Comparison of ENCODE assay signal across 16 mouse cellular contexts in the genomic region with DNA sequence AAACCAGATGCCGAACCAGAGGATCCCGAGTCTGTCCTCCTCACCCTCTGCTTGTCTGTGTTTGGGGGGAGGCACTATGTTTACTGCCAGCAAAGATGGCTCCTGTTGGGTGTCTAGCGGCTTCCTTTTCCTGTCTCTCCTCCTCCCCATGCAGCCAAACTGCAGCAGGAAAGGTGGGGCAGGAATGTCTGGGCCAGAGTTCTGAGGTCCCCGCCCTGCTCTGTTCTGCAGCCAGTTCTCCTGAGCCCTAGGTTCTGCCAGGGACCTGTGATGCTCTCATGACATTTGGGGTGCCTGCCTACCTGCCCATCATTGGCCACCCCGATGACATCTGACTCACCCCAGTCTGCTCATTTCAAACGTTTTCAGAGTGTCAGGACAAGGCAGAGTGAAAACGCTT. TPM values are rescaled to one million over a fixed set of nuclear protein-coding genes. Genes with fewer than 3 reads are reported as not detected.
DNase-seq lines count a peak whose midpoint lies in the region; ATAC-seq and TF ChIP-seq lines count a peak whose summit lies in the region.
"Had no signal": no experiment of that assay in that cellular context is flagged by ENCODE, and none has a peak within 500 bp of the region (broad histone marks: within the 10 kb centered on the region; RNA-seq: fewer than 3 reads in every experiment).

No protein-coding gene starts in this region.

- no peaks in the 10 kb centered on the region for H3K27me3 ChIP-seq in heart, adult 2 months (ENCODE audit: control insufficient read depth, insufficient read depth, low read length)
- peaks cover 40% of the 10 kb centered on the region for H3K27me3 ChIP-seq in heart, embryonic 11.5 days (ENCODE audit: control insufficient read depth, insufficient read depth, low read length)
- peaks cover 9% of the 10 kb centered on the region; the same call in 1 of the 2 replicates for H3K27me3 ChIP-seq in lung, embryonic 15.5 days
- peaks cover 24% of the 10 kb centered on the region for H3K27me3 ChIP-seq in forebrain, embryonic 16.5 days (replicated peaks; ENCODE audit: control insufficient read depth, insufficient read depth, low read length)
- peaks cover 14% of the 10 kb centered on the region for H3K27me3 ChIP-seq in midbrain, postnatal 0 days (ENCODE audit: insufficient read depth, low read length)

- peaks cover 16% of the 10 kb centered on the region for H3K4me1 ChIP-seq in heart, adult 2 months (ENCODE audit: control insufficient read depth, insufficient read depth, low read length)
- peaks cover 11% of the 10 kb centered on the region; the same call in 1 of the 2 replicates for H3K4me1 ChIP-seq in heart, embryonic 11.5 days (ENCODE audit: control insufficient read depth, insufficient read depth, low read length)
- H3K4me1 ChIP-seq in lung, embryonic 15.5 days = peaks cover 21% of the 10 kb centered on the region
- peaks cover 13% of the 10 kb centered on the region for H3K4me1 ChIP-seq in forebrain, embryonic 16.5 days (replicated peaks; ENCODE audit: control insufficient read depth, insufficient read depth, low read length)
- peaks cover 4% of the 10 kb centered on the region for H3K4me1 ChIP-seq in midbrain, postnatal 0 days (ENCODE audit: insufficient read depth, low read length)

- H3K36me3 ChIP-seq in heart, adult 2 months (ENCODE audit: control insufficient read depth, insufficient read depth, low read length) = no peaks in the 10 kb centered on the region
- no peaks in the 10 kb centered on the region for H3K36me3 ChIP-seq in heart, embryonic 11.5 days (ENCODE audit: control insufficient read depth, insufficient read depth, low read length)
- H3K36me3 ChIP-seq in lung, embryonic 15.5 days = no peaks in the 10 kb centered on the region
- H3K36me3 ChIP-seq in forebrain, embryonic 16.5 days (ENCODE audit: control insufficient read depth, insufficient read depth) = no peaks in the 10 kb centered on the region
- no peaks in the 10 kb centered on the region for H3K36me3 ChIP-seq in midbrain, postnatal 0 days (ENCODE audit: insufficient read depth, low read length)
- H3K36me3 ChIP-seq: embryonic facial prominence, embryonic 13.5 days; neural tube, embryonic 12.5 days had no signal

- DNase-seq in heart, adult 2 months = peak; percentile 68 to 75
- peak; percentile 27 for DNase-seq in T-cell, adult 2 months (ENCODE audit: low spot score)
- peak; percentile 53 for DNase-seq in heart, postnatal 25 days (ENCODE audit: low spot score)
- no peak for DNase-seq in midbrain, postnatal 0 days (ENCODE audit: low spot score)
- DNase-seq: cerebellum, postnatal 10 days; layer of hippocampus, postnatal 36 days; right cerebral cortex, adult 18-20 months had no signal

- H3K9ac ChIP-seq in heart, adult 2 months (ENCODE audit: low read depth, low read length) = peak overlapping the region; percentile 3; the same call in 1 of the 2 replicates
- no peak overlapping the region for H3K9ac ChIP-seq in heart, embryonic 11.5 days (ENCODE audit: low read depth, low read length)
- no peak overlapping the region for H3K9ac ChIP-seq in lung, embryonic 15.5 days
- H3K9ac ChIP-seq in forebrain, embryonic 16.5 days (replicated peaks; ENCODE audit: low read depth, low read length) = no peak overlapping the region
- H3K9ac ChIP-seq in midbrain, postnatal 0 days (replicated peaks; ENCODE audit: low read length, poor library complexity, severe bottlenecking) = no peak overlapping the region
- H3K9ac ChIP-seq: embryonic facial prominence, embryonic 13.5 days; neural tube, embryonic 12.5 days had no signal

- peak overlapping the region; percentile 90 for H3K4me3 ChIP-seq in heart, adult 2 months
- H3K4me3 ChIP-seq in heart, embryonic 11.5 days (ENCODE audit: low read depth, low read length) = no peak overlapping the region
- no peak overlapping the region for H3K4me3 ChIP-seq in lung, embryonic 15.5 days
- no peak overlapping the region for H3K4me3 ChIP-seq in forebrain, embryonic 16.5 days (replicated peaks; ENCODE audit: low read length)
- no peak overlapping the region for H3K4me3 ChIP-seq in midbrain, postnatal 0 days (ENCODE audit: low read depth, low read length)
- H3K4me3 ChIP-seq: embryonic facial prominence, embryonic 13.5 days; neural tube, embryonic 12.5 days had no signal

- peak; percentile 81 for TF ChIP-seq EP300 in heart, adult 2 months (IDR thresholded peaks at IDR 0.05; ENCODE audit: insufficient read depth, low read depth, low read length)

- no peak for ATAC-seq in heart, embryonic 11.5 days (replicated peaks; ENCODE audit: insufficient number of reproducible peaks, low FRiP score, low TSS enrichment)
- no peak for ATAC-seq in lung, embryonic 15.5 days (ENCODE audit: borderline replicate concordance, extremely low read depth, low FRiP score, low TSS enrichment)
- ATAC-seq in forebrain, embryonic 16.5 days = no peak
- no peak for ATAC-seq in midbrain, postnatal 0 days (ENCODE audit: low FRiP score)
- no peak for ATAC-seq in activated CD4-positive, CD25-positive, alpha-beta regulatory T cell, adult 4 months
- ATAC-seq: hindbrain, embryonic 16.5 days had no signal

- 55% methylated on average over 7 of the region's 7 CpGs for WGBS in heart, adult 2 months
- WGBS in heart, embryonic 11.5 days (ENCODE audit: insufficient replicate concordance) = 61% methylated on average over 7 of the region's 7 CpGs
- 58% methylated on average over 7 of the region's 7 CpGs for WGBS in lung, embryonic 15.5 days
- 82% methylated on average over 7 of the region's 7 CpGs for WGBS in forebrain, embryonic 16.5 days
- WGBS in midbrain, postnatal 0 days = 80% methylated on average over 7 of the region's 7 CpGs

- no peak for TF ChIP-seq CTCF in heart, adult 2 months (IDR thresholded peaks at IDR 0.05)
- TF ChIP-seq CTCF in midbrain, postnatal 0 days (IDR thresholded peaks at IDR 0.05) = no peak

- no peaks in the 10 kb centered on the region for H3K79me2 ChIP-seq in heart, adult 2 months (replicated peaks; ENCODE audit: control insufficient read depth, insufficient read depth, low read length)

- H3K9me3 ChIP-seq in heart, embryonic 11.5 days (replicated peaks; ENCODE audit: control insufficient read depth, low read length) = no peaks in the 10 kb centered on the region
- no peaks in the 10 kb centered on the region for H3K9me3 ChIP-seq in lung, embryonic 15.5 days
- H3K9me3 ChIP-seq in forebrain, embryonic 16.5 days (ENCODE audit: control insufficient read depth, low read length) = no peaks in the 10 kb centered on the region
- H3K9me3 ChIP-seq in midbrain, postnatal 0 days (ENCODE audit: low read length) = no peaks in the 10 kb centered on the region
- H3K9me3 ChIP-seq: embryonic facial prominence, embryonic 13.5 days; neural tube, embryonic 12.5 days had no signal

- intact Hi-C loops in heart, adult 2 months (cut with DNase I) = loop anchor here (2.0 kb wide), 2 partner anchors 39 to 109 kb away; partner anchors contain the start of gene Rtp3
- intact Hi-C loops in heart, postnatal 25 days (cut with DNase I) = loop anchor here (2.0 to 5.0 kb wide), 3 partner anchors 39 to 175 kb away; partner anchors contain the start of genes Ccrl2 and Rtp3

- H3K4me2 ChIP-seq in heart, embryonic 11.5 days = no peak overlapping the region
- H3K4me2 ChIP-seq in lung, embryonic 15.5 days = peak overlapping the region; percentile 7; the same call in 1 of the 2 replicates
- no peak overlapping the region for H3K4me2 ChIP-seq in forebrain, embryonic 16.5 days (ENCODE audit: low read length)
- no peak overlapping the region for H3K4me2 ChIP-seq in midbrain, postnatal 0 days (ENCODE audit: low read depth, low read length, poor library complexity, severe bottlenecking)
- H3K4me2 ChIP-seq: neural tube, embryonic 12.5 days had no signal

- 0 out of 2 replicates have a peak, but pooled peaks have one; percentile 51 for TF ChIP-seq POLR2A in heart, adult 2 months (IDR thresholded peaks at IDR 0.05; ENCODE audit: insufficient read depth, low read depth, low read length)

- H3K27ac ChIP-seq in heart, adult 2 months = peak overlapping the region; percentile 98
- H3K27ac ChIP-seq in heart, embryonic 11.5 days (ENCODE audit: low read depth, low read length) = no peak overlapping the region
- H3K27ac ChIP-seq in lung, embryonic 15.5 days = no peak overlapping the region
- no peak overlapping the region for H3K27ac ChIP-seq in forebrain, embryonic 16.5 days (ENCODE audit: low read length)
- H3K27ac ChIP-seq in midbrain, postnatal 0 days (ENCODE audit: low read depth, low read length) = no peak overlapping the region
- H3K27ac ChIP-seq: embryonic facial prominence, embryonic 13.5 days; neural tube, embryonic 12.5 days had no signal

RNA-seq across cellular contexts. Expression of gene Tmie, which starts 2.0 kb away (rescaled TPM):
- total RNA-seq in heart, adult 2 months (2021) = 1 to 10 TPM; 1.3 to 1.7 TPM
- 1.00 and 1.1 TPM in 2 replicates for polyA plus RNA-seq in heart, adult 2 months (2012; rRNA removed)
- 0.07 TPM in 1 of 2 replicates, not detected in the other for polyA plus RNA-seq in heart, embryonic 11.5 days (2014; fragmentation: Nextera tagmentation; extraction: Ambion mirVana)
- 1 to 10 TPM; 1.2 to 1.3 TPM for total RNA-seq in heart, postnatal 25 days (2021)
- polyA plus RNA-seq in lung, embryonic 15.5 days (2015; fragmentation: Nextera tagmentation; extraction: Ambion mirVana) = 1.1 and 1.3 TPM in 2 replicates
- polyA plus RNA-seq in forebrain, embryonic 16.5 days (2015; fragmentation: Nextera tagmentation; extraction: Ambion mirVana) = 0.86 and 1.8 TPM in 2 replicates
- total RNA-seq in midbrain, postnatal 0 days (2014; rRNA removed) = 3.7 and 7.6 TPM in 2 replicates
- polyA plus RNA-seq in midbrain, postnatal 0 days (2015; fragmentation: Nextera tagmentation; extraction: Ambion mirVana) = 6.6 and 7.6 TPM in 2 replicates
- polyA plus RNA-seq in activated CD4-positive, CD25-positive, alpha-beta regulatory T cell, adult 4 months (2017; shearing (Covaris generic)) = 1 to 10 TPM in 1 of 2 experiments, under 1 TPM in 1; 0.90 to 2.2 TPM

RNA-seq across cellular contexts. Expression of gene Als2cl, which starts 2.3 kb away (rescaled TPM):
- 10 to 100 TPM; 13.7 to 14.2 TPM for total RNA-seq in heart, adult 2 months (2021)
- polyA plus RNA-seq in heart, adult 2 months (2012; rRNA removed) = 25.7 and 25.9 TPM in 2 replicates
- 0.64 and 1.7 TPM in 2 replicates for polyA plus RNA-seq in heart, embryonic 11.5 days (2014; fragmentation: Nextera tagmentation; extraction: Ambion mirVana)
- total RNA-seq in heart, postnatal 25 days (2021) = 10 to 100 TPM in 1 of 2 experiments, 1 to 10 TPM in 1; 9.7 to 15.0 TPM
- 5.9 and 8.7 TPM in 2 replicates for polyA plus RNA-seq in lung, embryonic 15.5 days (2015; fragmentation: Nextera tagmentation; extraction: Ambion mirVana)
- 0.65 and 1.1 TPM in 2 replicates for polyA plus RNA-seq in forebrain, embryonic 16.5 days (2015; fragmentation: Nextera tagmentation; extraction: Ambion mirVana)
- 5.8 and 9.0 TPM in 2 replicates for total RNA-seq in midbrain, postnatal 0 days (2014; rRNA removed)
- 1.2 and 1.6 TPM in 2 replicates for polyA plus RNA-seq in midbrain, postnatal 0 days (2015; fragmentation: Nextera tagmentation; extraction: Ambion mirVana)
- polyA plus RNA-seq in activated CD4-positive, CD25-positive, alpha-beta regulatory T cell, adult 4 months (2017; shearing (Covaris generic)) = 10 to 100 TPM in 1 of 2 experiments, 1 to 10 TPM in 1; 9.8 to 10.3 TPM

RNA-seq across cellular contexts. Expression of gene Prss50, which starts 24.2 kb away (rescaled TPM):
- total RNA-seq in heart, adult 2 months (2021) = not detected
- polyA plus RNA-seq in heart, adult 2 months (2012; rRNA removed) = not detected in 2 replicates
- 0.23 and 1.6 TPM in 2 replicates for polyA plus RNA-seq in heart, embryonic 11.5 days (2014; fragmentation: Nextera tagmentation; extraction: Ambion mirVana)
- total RNA-seq in heart, postnatal 25 days (2021) = not detected
- 0.14 TPM in 1 of 2 replicates, not detected in the other for polyA plus RNA-seq in lung, embryonic 15.5 days (2015; fragmentation: Nextera tagmentation; extraction: Ambion mirVana)
- polyA plus RNA-seq in forebrain, embryonic 16.5 days (2015; fragmentation: Nextera tagmentation; extraction: Ambion mirVana) = 0.14 TPM in 1 of 2 replicates, not detected in the other
- 0.57 and 1.0 TPM in 2 replicates for total RNA-seq in midbrain, postnatal 0 days (2014; rRNA removed)
- polyA plus RNA-seq in midbrain, postnatal 0 days (2015; fragmentation: Nextera tagmentation; extraction: Ambion mirVana) = 1.3 and 1.5 TPM in 2 replicates
- polyA plus RNA-seq in activated CD4-positive, CD25-positive, alpha-beta regulatory T cell, adult 4 months (2017; shearing (Covaris generic)) = not detected
- total RNA-seq: liver, adult 2 months had no signal
- polyA plus RNA-seq: liver, adult 2 months had no signal

RNA-seq across cellular contexts. Expression of gene Fam240a, which starts 34.7 kb away (rescaled TPM):
- not detected for total RNA-seq in heart, adult 2 months (2021)
- not detected in 2 replicates for polyA plus RNA-seq in heart, adult 2 months (2012; rRNA removed)
- polyA plus RNA-seq in heart, embryonic 11.5 days (2014; fragmentation: Nextera tagmentation; extraction: Ambion mirVana) = not detected in 2 replicates
- not detected for total RNA-seq in heart, postnatal 25 days (2021)
- polyA plus RNA-seq in lung, embryonic 15.5 days (2015; fragmentation: Nextera tagmentation; extraction: Ambion mirVana) = not detected in 2 replicates
- not detected in 2 replicates for polyA plus RNA-seq in forebrain, embryonic 16.5 days (2015; fragmentation: Nextera tagmentation; extraction: Ambion mirVana)
- total RNA-seq in midbrain, postnatal 0 days (2014; rRNA removed) = not detected in 2 replicates
- not detected in 2 replicates for polyA plus RNA-seq in midbrain, postnatal 0 days (2015; fragmentation: Nextera tagmentation; extraction: Ambion mirVana)
- under 1 TPM in 1 of 2 experiments, not detected in 1; 0.95 TPM for polyA plus RNA-seq in activated CD4-positive, CD25-positive, alpha-beta regulatory T cell, adult 4 months (2017; shearing (Covaris generic))
- total RNA-seq: layer of hippocampus, postnatal 36 days; liver, adult 2 months had no signal
- polyA plus RNA-seq: embryonic facial prominence, embryonic 13.5 days; hindbrain, embryonic 16.5 days; liver, adult 2 months; neural tube, embryonic 12.5 days; stomach, embryonic 16.5 days had no signal

RNA-seq across cellular contexts. Expression of gene Prss46, which starts 37.6 kb away (rescaled TPM):
- total RNA-seq in heart, adult 2 months (2021) = not detected
- polyA plus RNA-seq in heart, adult 2 months (2012; rRNA removed) = 0.18 TPM in 1 of 2 replicates, not detected in the other
- not detected in 2 replicates for polyA plus RNA-seq in heart, embryonic 11.5 days (2014; fragmentation: Nextera tagmentation; extraction: Ambion mirVana)
- not detected for total RNA-seq in heart, postnatal 25 days (2021)
- polyA plus RNA-seq in lung, embryonic 15.5 days (2015; fragmentation: Nextera tagmentation; extraction: Ambion mirVana) = not detected in 2 replicates
- polyA plus RNA-seq in forebrain, embryonic 16.5 days (2015; fragmentation: Nextera tagmentation; extraction: Ambion mirVana) = not detected in 2 replicates
- not detected in 2 replicates for total RNA-seq in midbrain, postnatal 0 days (2014; rRNA removed)
- polyA plus RNA-seq in midbrain, postnatal 0 days (2015; fragmentation: Nextera tagmentation; extraction: Ambion mirVana) = 0.12 TPM in 1 of 2 replicates, not detected in the other
- polyA plus RNA-seq in activated CD4-positive, CD25-positive, alpha-beta regulatory T cell, adult 4 months (2017; shearing (Covaris generic)) = not detected
- total RNA-seq: layer of hippocampus, postnatal 36 days; liver, adult 2 months had no signal
- polyA plus RNA-seq: embryonic facial prominence, embryonic 13.5 days; hindbrain, embryonic 16.5 days; liver, adult 2 months; neural tube, embryonic 12.5 days; stomach, embryonic 16.5 days had no signal
